Mouse (Mus musculus): ENCODE measurements around the gene Elmo3. TPM values are rescaled to one million over a fixed set of nuclear protein-coding genes. Genes with fewer than 3 reads are reported as not detected.

Gene Elmo3
- polyA plus RNA-seq, 1 experiment from 2014 or later: 11.4 TPM

- H3K4me1 ChIP-seq: peaks cover 56% of the 10 kb centered on the region
- H3K9me3 ChIP-seq (replicated peaks): no peaks in the 10 kb centered on the region
- H3K27me3 ChIP-seq: no peaks in the 10 kb centered on the region
- H3K9ac ChIP-seq: peak within 1 kb of the TSS; percentile 62
- H3K27ac ChIP-seq (replicated peaks): peak within 1 kb of the TSS; percentile 88
- H3K36me3 ChIP-seq: no peaks in the 10 kb centered on the region
- peak within 1 kb of the TSS; percentile 70 for H3K4me3 ChIP-seq (replicated peaks)
- WGBS: 0% methylated on average over 34 of the region's 34 CpGs
- ATAC-seq (ENCODE audit: insufficient number of reproducible peaks, low FRiP score, low TSS enrichment, low read depth): no peak
- H3K4me2 ChIP-seq (replicated peaks): peak within 1 kb of the TSS; percentile 98
These were observed 43.2 kb downstream of the Elmo3 start, which contains the start of gene Slc9a5 for GRCm38 (mm10) chr8:105348450-105349095. Gene Slc9a5 (plus strand): TSS chr8:105348843.

GRCm38 (mm10) chr8:105349096-105349771 lies 43.8 kb downstream of the Elmo3 start:
- H3K4me1 ChIP-seq: peaks cover 55% of the 10 kb centered on the region
- peak overlapping the region; percentile 65; the same call in 1 of the 2 replicates for H3K27ac ChIP-seq (replicated peaks)
- no peaks in the 10 kb centered on the region for H3K27me3 ChIP-seq
- peak overlapping the region; percentile 37 for H3K9ac ChIP-seq
- no peaks in the 10 kb centered on the region for H3K36me3 ChIP-seq
- ATAC-seq (ENCODE audit: insufficient number of reproducible peaks, low FRiP score, low TSS enrichment, low read depth): no peak
- peak overlapping the region; percentile 98 for H3K4me2 ChIP-seq (replicated peaks)
- H3K4me3 ChIP-seq (replicated peaks): peak overlapping the region; percentile 70
- H3K9me3 ChIP-seq (replicated peaks): no peaks in the 10 kb centered on the region
- under 1% methylated on average over 43 of the region's 48 CpGs for WGBS

GRCm38 (mm10) chr8:105350186-105350585 lies 44.8 kb downstream of the Elmo3 start:
- no peak overlapping the region for H3K27ac ChIP-seq (replicated peaks)
- H3K4me1 ChIP-seq: peaks cover 46% of the 10 kb centered on the region
- peak overlapping the region; percentile 70 for H3K4me3 ChIP-seq (replicated peaks)
- no peaks in the 10 kb centered on the region for H3K9me3 ChIP-seq (replicated peaks)
- no peak for ATAC-seq (ENCODE audit: insufficient number of reproducible peaks, low FRiP score, low TSS enrichment, low read depth)
- no peaks in the 10 kb centered on the region for H3K36me3 ChIP-seq
- no peak overlapping the region for H3K9ac ChIP-seq
- H3K27me3 ChIP-seq: no peaks in the 10 kb centered on the region
- peak overlapping the region; percentile 98 for H3K4me2 ChIP-seq (replicated peaks)
- WGBS: 32% methylated on average over 7 of the region's 7 CpGs

- Histone ChIP-seq H3K9ac (no peak overlapping the region), H3K27me3 (no peaks in the 10 kb centered on the region), H3K4me1 (peaks cover 18% of the 10 kb centered on the region), H3K9me3 (replicated peaks) (no peaks in the 10 kb centered on the region), H3K36me3 (no peaks in the 10 kb centered on the region), H3K4me3 (replicated peaks) (no peak overlapping the region), H3K27ac (replicated peaks) (no peak overlapping the region), H3K4me2 (replicated peaks) (no peak overlapping the region)
- WGBS: 76% methylated on average over 8 of the region's 8 CpGs
- ATAC-seq (ENCODE audit: insufficient number of reproducible peaks, low FRiP score, low TSS enrichment, low read depth): no peak
These were observed 48.3 kb downstream of the Elmo3 start for GRCm38 (mm10) chr8:105353583-105354135.

GRCm38 (mm10) chr8:105354549-105354948 lies 49.1 kb downstream of the Elmo3 start:
- WGBS: 92% methylated on average over 4 of the region's 4 CpGs
- peaks cover 11% of the 10 kb centered on the region; the same call in 1 of the 2 replicates for H3K4me1 ChIP-seq
- no peak overlapping the region for H3K9ac ChIP-seq

GRCm38 (mm10) chr8:105355179-105356024 lies 50.0 kb downstream of the Elmo3 start:
- Histone ChIP-seq H3K4me1 (0 out of 2 replicates have a peak, but pooled peaks cover 2% of the 10 kb centered on the region), H3K4me3 (replicated peaks) (no peak overlapping the region), H3K27me3 (no peaks in the 10 kb centered on the region), H3K36me3 (no peaks in the 10 kb centered on the region), H3K27ac (replicated peaks) (no peak overlapping the region), H3K9ac (no peak overlapping the region), H3K4me2 (replicated peaks) (no peak overlapping the region), H3K9me3 (replicated peaks) (no peaks in the 10 kb centered on the region)
- no peak for ATAC-seq (ENCODE audit: insufficient number of reproducible peaks, low FRiP score, low TSS enrichment, low read depth)
- WGBS: 57% methylated on average over 26 of the region's 26 CpGs

More at GRCm38 (mm10) chr8:105354549-105354948, 49.1 kb downstream of the Elmo3 start:
- Histone ChIP-seq H3K4me3 (replicated peaks) (no peak overlapping the region), H3K4me2 (replicated peaks) (no peak overlapping the region), H3K27ac (replicated peaks) (no peak overlapping the region), H3K9me3 (replicated peaks) (no peaks in the 10 kb centered on the region), H3K27me3 (no peaks in the 10 kb centered on the region), H3K36me3 (no peaks in the 10 kb centered on the region)
- no peak for ATAC-seq (ENCODE audit: insufficient number of reproducible peaks, low FRiP score, low TSS enrichment, low read depth)

GRCm38 (mm10) chr8:105356681-105357080 lies 51.3 kb downstream of the Elmo3 start:
- Histone ChIP-seq H3K27ac (replicated peaks) (no peak overlapping the region), H3K9ac (no peak overlapping the region), H3K27me3 (no peaks in the 10 kb centered on the region), H3K9me3 (replicated peaks) (no peaks in the 10 kb centered on the region), H3K4me2 (replicated peaks) (no peak overlapping the region), H3K4me3 (replicated peaks) (no peak overlapping the region), H3K4me1 (peaks cover 2% of the 10 kb centered on the region; the same call in 1 of the 2 replicates), H3K36me3 (no peaks in the 10 kb centered on the region)
- ATAC-seq (ENCODE audit: insufficient number of reproducible peaks, low FRiP score, low TSS enrichment, low read depth): no peak
- WGBS: 84% methylated on average over 14 of the region's 14 CpGs

GRCm38 (mm10) chr8:105359208-105359607 lies 53.8 kb downstream of the Elmo3 start:
- no peaks in the 10 kb centered on the region for H3K36me3 ChIP-seq
- WGBS: 62% methylated on average over 15 of the region's 15 CpGs
- H3K4me3 ChIP-seq (replicated peaks): no peak overlapping the region
- no peak overlapping the region for H3K27ac ChIP-seq (replicated peaks)
- H3K9ac ChIP-seq: no peak overlapping the region
- no peaks in the 10 kb centered on the region for H3K27me3 ChIP-seq
- no peaks in the 10 kb centered on the region for H3K9me3 ChIP-seq (replicated peaks)
- H3K4me1 ChIP-seq: peaks cover 4% of the 10 kb centered on the region; the same call in 1 of the 2 replicates
- H3K4me2 ChIP-seq (replicated peaks): no peak overlapping the region
- ATAC-seq (ENCODE audit: insufficient number of reproducible peaks, low FRiP score, low TSS enrichment, low read depth): no peak

GRCm38 (mm10) chr8:105359646-105360045 lies 54.2 kb downstream of the Elmo3 start:
- Histone ChIP-seq H3K27me3 (no peaks in the 10 kb centered on the region), H3K36me3 (no peaks in the 10 kb centered on the region), H3K9me3 (replicated peaks) (no peaks in the 10 kb centered on the region), H3K4me1 (peaks cover 4% of the 10 kb centered on the region; the same call in 1 of the 2 replicates), H3K27ac (replicated peaks) (no peak overlapping the region), H3K4me3 (replicated peaks) (no peak overlapping the region), H3K4me2 (replicated peaks) (no peak overlapping the region), H3K9ac (no peak overlapping the region)
- no peak for ATAC-seq (ENCODE audit: insufficient number of reproducible peaks, low FRiP score, low TSS enrichment, low read depth)
- WGBS: 43% methylated on average over 4 of the region's 4 CpGs

All from embryonic facial prominence, embryonic 15.5 days (tissue).